Mouse (Mus musculus) embryonic fibroblast, embryonic 13.5 days (primary cell): ENCODE data around the gene Gm28539. TPM values are rescaled to one million over a fixed set of nuclear protein-coding genes. Genes with fewer than 3 reads are reported as not detected.
"Not testable (repeated sequence)": the region's sequence is repeated elsewhere in the genome, so short reads cannot be mapped to it uniquely, and the experiment has no call there.

Experiments used
- H3K27ac ChIP-seq: 2 replicates; pipeline ENCODE4 v1.5.1; 2012; ENCODE audit warnings: low read length, control low read depth, inconsistent platforms; ENCODE audit not compliant: insufficient read depth
- H3K4me1 ChIP-seq: 2 replicates; pipeline ENCODE4 v1.6.1; 2011; ENCODE audit warnings: low read length; ENCODE audit not compliant: control insufficient read depth, insufficient read depth
- H3K4me3 ChIP-seq: 2 replicates; pipeline ENCODE4 v1.5.1; 2011; ENCODE audit warnings: mild to moderate bottlenecking, control low read depth, low read length; ENCODE audit not compliant: insufficient read depth
- CTCF ChIP-seq: IDR thresholded peaks from 2 replicates; pipeline ENCODE4 v1.5.1; 2011; ENCODE audit warnings: mild to moderate bottlenecking, control low read depth, low read length, moderate library complexity, borderline replicate concordance; ENCODE audit not compliant: insufficient read depth
- POLR2A ChIP-seq: IDR thresholded peaks from 2 replicates; pipeline ENCODE4 v1.6.1; 2011; ENCODE audit warnings: low read depth, mild to moderate bottlenecking, control low read depth, low read length, moderate library complexity
- polyA plus RNA-seq: library from polyadenylated mRNA; stranded (reverse); fragments of >200 nt; gene quantifications from 2 replicates; pipeline ENCODE4 v1.2.4, GENCODE M21; 2011; ENCODE audit warnings: low read depth; ENCODE audit not compliant: missing spikeins, insufficient read length

The Gm28539 gene
- polyA plus RNA-seq, 1 experiment = 4.2 TPM

GRCm38 (mm10) chr16:18858551-18858950 is 22.2 kb downstream of the Gm28539 start:
- Histone ChIP-seq H3K4me1 (no peaks in the 10 kb centered on the region), H3K4me3 (no peak overlapping the region), H3K27ac (no peak overlapping the region)
- TF ChIP-seq POLR2A = no peak
- TF ChIP-seq CTCF = no peak

GRCm38 (mm10) chr16:18860186-18860585 is 23.8 kb downstream of the Gm28539 start:
- Histone ChIP-seq H3K27ac (no peak overlapping the region), H3K4me1 (no peaks in the 10 kb centered on the region), H3K4me3 (no peak overlapping the region)
- no peak for TF ChIP-seq CTCF
- no peak for TF ChIP-seq POLR2A

- H3K4me1 ChIP-seq, H3K27ac ChIP-seq, H3K4me3 ChIP-seq: not testable (repeated sequence)
These were observed 34.1 kb downstream of the Gm28539 start for GRCm38 (mm10) chr16:18870495-18870894.

GRCm38 (mm10) chr16:18876091-18876441 is 39.7 kb downstream of the Gm28539 start:
- 0 out of 2 replicates have a peak, but pooled peaks cover 2% of the 10 kb centered on the region for H3K4me1 ChIP-seq
- no peak for TF ChIP-seq CTCF
- no peak for TF ChIP-seq POLR2A
- H3K4me3 ChIP-seq = peak overlapping the region; percentile 79
- H3K27ac ChIP-seq = peak overlapping the region; percentile 41

- Histone ChIP-seq H3K4me1 (0 out of 2 replicates have a peak, but pooled peaks cover 2% of the 10 kb centered on the region), H3K4me3 (peak within 1 kb of the TSS; percentile 79), H3K27ac (peak within 1 kb of the TSS; percentile 85)
- TF ChIP-seq POLR2A (peak; percentile 79), CTCF (no peak)
These were observed 40.3 kb downstream of the Gm28539 start, which contains the start of the genes Mrpl40 and Hira for GRCm38 (mm10) chr16:18876442-18877308. Mrpl40 (minus strand) TSS chr16:18876862. Hira (plus strand) TSS chr16:18877037.

- Histone ChIP-seq H3K27ac (peak overlapping the region; percentile 67), H3K4me1 (0 out of 2 replicates have a peak, but pooled peaks cover 2% of the 10 kb centered on the region), H3K4me3 (peak overlapping the region; percentile 78)
- TF ChIP-seq POLR2A (no peak), CTCF (peak; percentile 12; the same call in 1 of the 2 replicates)
These were observed 41.2 kb downstream of the Gm28539 start for GRCm38 (mm10) chr16:18877386-18878090.

GRCm38 (mm10) chr16:18878091-18878720 is 41.8 kb downstream of the Gm28539 start:
- Histone ChIP-seq H3K4me1 (0 out of 2 replicates have a peak, but pooled peaks cover 2% of the 10 kb centered on the region), H3K27ac (peak overlapping the region; percentile 67), H3K4me3 (peak overlapping the region; percentile 78)
- no peak for TF ChIP-seq POLR2A
- TF ChIP-seq CTCF = no peak

GRCm38 (mm10) chr16:18884044-18884443 is 47.7 kb downstream of the Gm28539 start:
- Histone ChIP-seq H3K27ac (no peak overlapping the region), H3K4me3 (no peak overlapping the region), H3K4me1 (0 out of 2 replicates have a peak, but pooled peaks cover 2% of the 10 kb centered on the region)
- TF ChIP-seq POLR2A = no peak
- TF ChIP-seq CTCF = no peak

GRCm38 (mm10) chr16:18893840-18894372 is 57.5 kb downstream of the Gm28539 start:
- H3K27ac ChIP-seq = peak overlapping the region; percentile 19; the same call in 1 of the 2 replicates
- no peak for TF ChIP-seq CTCF
- TF ChIP-seq POLR2A = no peak
- no peak overlapping the region for H3K4me3 ChIP-seq
- peaks cover 8% of the 10 kb centered on the region for H3K4me1 ChIP-seq
